Mouse (Mus musculus) heart, adult 2 months (tissue): ENCODE results near the gene Tiprl. TPM values are rescaled to one million over a fixed set of nuclear protein-coding genes. Genes with fewer than 3 reads are reported as not detected.

Experiments used
- DNase-seq, 2 experiments: peaks; one replicate each; pipeline ENCODE4 v3.0.0; 2021
- H3K27ac ChIP-seq: fragments of 200-600 bp; 2 replicates; pipeline ENCODE4 v1.8.1; 2022
- H3K27me3 ChIP-seq: fragments of 200-500 bp; 2 replicates; pipeline ENCODE4 v1.6.1; 2012; ENCODE audit warnings: mild to moderate bottlenecking, low read length, inconsistent platforms, mixed read lengths; ENCODE audit not compliant: control insufficient read depth, insufficient read depth
- H3K36me3 ChIP-seq: fragments of 200-500 bp; 2 replicates; pipeline ENCODE4 v1.6.1; 2012; ENCODE audit warnings: low read length, inconsistent platforms; ENCODE audit not compliant: control insufficient read depth, insufficient read depth
- H3K4me1 ChIP-seq: fragments of 200-500 bp; 2 replicates; pipeline ENCODE4 v1.6.1; 2011; ENCODE audit warnings: low read length; ENCODE audit not compliant: control insufficient read depth, insufficient read depth
- H3K4me3 ChIP-seq: fragments of 200-600 bp; 2 replicates; pipeline ENCODE4 v1.8.1; 2022
- H3K79me2 ChIP-seq: fragments of 200-500 bp; replicated peaks from 2 replicates; pipeline ENCODE4 v1.6.1; 2012; ENCODE audit warnings: mild to moderate bottlenecking, inconsistent platforms, low read length, moderate library complexity, mixed read lengths; ENCODE audit not compliant: control insufficient read depth, insufficient read depth
- H3K9ac ChIP-seq: fragments of 200-500 bp; 2 replicates; pipeline ENCODE4 v1.6.1; 2012; ENCODE audit warnings: low read depth, mild to moderate bottlenecking, control low read depth, inconsistent platforms, low read length, mixed read lengths
- CTCF ChIP-seq: fragments of 200-600 bp; IDR thresholded peaks from 2 replicates; pipeline ENCODE4 v1.8.1; 2022; ENCODE audit warnings: antibody characterized with exemption, mild to moderate bottlenecking, moderate library complexity
- EP300 ChIP-seq: fragments of 200-500 bp; IDR thresholded peaks from 2 replicates; pipeline ENCODE4 v1.6.1; 2011; ENCODE audit warnings: low read depth, low read length, control low read depth; ENCODE audit not compliant: insufficient read depth
- POLR2A ChIP-seq: fragments of 200-500 bp; IDR thresholded peaks from 2 replicates; pipeline ENCODE4 v1.6.1; 2011; ENCODE audit warnings: mild to moderate bottlenecking, low read depth, low read length, control low read depth; ENCODE audit not compliant: insufficient read depth
- WGBS: fragments of 180-500 bp; shearing (Covaris S2); methylation state at CpG from one replicate; pipeline ENCODE4 v1.1.7; 2018; 5-methylcytosine and 5-hydroxymethylcytosine counted together
- intact Hi-C: fragments of 180-260 bp; cut with DNase I; formaldehyde crosslinking; loops from one replicate; pipeline ENCODE4 v1.15.1; 2025
- polyA plus RNA-seq: library from polyadenylated mRNA; depleted of rRNA; stranded (reverse); fragments of >200 nt; gene quantifications from 2 replicates; pipeline ENCODE4 v1.2.3, GENCODE M21; 2012
- total RNA-seq, 2 experiments: library from RNA; stranded (reverse); gene quantifications; 2 replicates each; pipeline ENCODE4 v1.2.3; 2021

Tiprl gene
- total and polyA plus RNA-seq, 3 experiments, result 17.6 to 37.2 (median 36.1) TPM

DNA sequence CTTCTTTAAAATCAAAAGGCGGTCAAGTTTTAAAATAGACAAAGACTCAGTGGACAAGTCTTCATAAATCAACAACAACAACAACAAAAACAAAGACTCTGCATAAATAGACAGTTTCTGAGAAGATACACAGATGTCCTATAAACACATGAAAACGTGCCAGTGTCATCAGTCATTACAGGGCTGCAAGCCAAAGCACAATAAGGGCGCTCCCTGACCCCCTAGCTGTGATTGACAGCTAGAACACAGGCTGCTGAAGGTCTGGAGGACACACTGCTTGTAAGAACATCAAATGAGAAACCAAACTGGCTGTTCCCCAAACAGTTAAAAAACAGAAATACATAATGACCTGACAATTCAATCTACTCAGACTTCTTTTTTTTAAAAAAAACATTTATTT is 37.2 kb downstream of the Tiprl start:
- Histone ChIP-seq H3K27ac (no peak overlapping the region), H3K27me3 (no peaks in the 10 kb centered on the region), H3K9ac (no peak overlapping the region), H3K4me1 (no peaks in the 10 kb centered on the region; the same call in 1 of the 2 replicates), H3K4me3 (no peak overlapping the region), H3K79me2 (no peaks in the 10 kb centered on the region), H3K36me3 (no peaks in the 10 kb centered on the region)
- WGBS, result 80% methylated on average over 3 of the region's 3 CpGs
- DNase-seq, result no peak
- intact Hi-C loops, result no loop called here
- TF ChIP-seq EP300 (no peak), POLR2A (no peak), CTCF (no peak)

DNA sequence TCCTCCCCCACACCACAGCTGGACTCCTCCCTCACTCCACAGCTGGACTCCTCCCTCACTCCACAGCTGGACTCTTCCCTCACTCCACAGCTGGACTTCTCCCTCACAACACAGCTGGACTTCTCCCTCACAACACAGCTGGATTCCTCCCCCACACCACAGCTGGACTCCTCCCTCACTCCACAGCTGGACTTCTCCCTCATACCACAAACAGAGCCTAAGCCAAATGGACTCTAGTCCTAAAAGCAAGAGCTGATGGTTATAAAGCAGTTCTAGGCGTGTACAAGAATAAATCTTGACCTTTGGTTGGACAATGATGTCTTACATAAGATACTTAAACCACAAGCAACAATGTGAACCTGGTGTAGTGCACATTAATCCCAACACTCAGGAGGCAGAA is 37.8 kb downstream of the Tiprl start:
- Histone ChIP-seq H3K4me3 (no peak overlapping the region), H3K27ac (no peak overlapping the region), H3K79me2 (no peaks in the 10 kb centered on the region), H3K9ac (no peak overlapping the region), H3K36me3 (no peaks in the 10 kb centered on the region), H3K27me3 (no peaks in the 10 kb centered on the region), H3K4me1 (no peaks in the 10 kb centered on the region; the same call in 1 of the 2 replicates)
- intact Hi-C loops, result no loop called here
- no peak for DNase-seq
- 62% methylated on average over 1 of the region's 1 CpGs for WGBS
- TF ChIP-seq POLR2A, result no peak
- no peak for TF ChIP-seq CTCF
- no peak for TF ChIP-seq EP300

DNA sequence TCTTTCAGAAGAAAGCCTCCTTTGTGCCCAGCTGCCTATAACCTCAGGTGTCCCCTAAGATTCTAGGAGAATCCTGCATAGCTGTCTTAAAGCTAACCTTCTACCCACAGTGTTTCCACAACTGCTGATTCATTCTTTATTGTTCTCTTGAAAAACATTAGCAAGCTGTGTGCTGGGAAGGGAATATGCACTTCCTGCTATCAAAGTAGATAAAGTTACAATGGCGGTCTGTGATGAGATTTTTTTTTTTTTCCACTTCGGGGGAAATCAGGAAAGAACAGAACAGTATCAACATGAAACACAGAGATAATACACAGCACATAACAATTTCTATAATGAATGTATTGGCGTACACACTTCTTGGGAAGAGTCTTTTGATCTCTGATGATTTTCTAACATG is 38.9 kb downstream of the Tiprl start:
- no peak for DNase-seq
- Histone ChIP-seq H3K9ac (no peak overlapping the region), H3K4me1 (no peaks in the 10 kb centered on the region; the same call in 1 of the 2 replicates), H3K79me2 (no peaks in the 10 kb centered on the region), H3K27me3 (no peaks in the 10 kb centered on the region), H3K36me3 (0 out of 2 replicates have a peak, but pooled peaks cover 2% of the 10 kb centered on the region), H3K27ac (no peak overlapping the region), H3K4me3 (no peak overlapping the region)
- TF ChIP-seq POLR2A, result no peak
- intact Hi-C loops, result no loop called here
- WGBS, result 31% methylated on average over 3 of the region's 3 CpGs

DNA sequence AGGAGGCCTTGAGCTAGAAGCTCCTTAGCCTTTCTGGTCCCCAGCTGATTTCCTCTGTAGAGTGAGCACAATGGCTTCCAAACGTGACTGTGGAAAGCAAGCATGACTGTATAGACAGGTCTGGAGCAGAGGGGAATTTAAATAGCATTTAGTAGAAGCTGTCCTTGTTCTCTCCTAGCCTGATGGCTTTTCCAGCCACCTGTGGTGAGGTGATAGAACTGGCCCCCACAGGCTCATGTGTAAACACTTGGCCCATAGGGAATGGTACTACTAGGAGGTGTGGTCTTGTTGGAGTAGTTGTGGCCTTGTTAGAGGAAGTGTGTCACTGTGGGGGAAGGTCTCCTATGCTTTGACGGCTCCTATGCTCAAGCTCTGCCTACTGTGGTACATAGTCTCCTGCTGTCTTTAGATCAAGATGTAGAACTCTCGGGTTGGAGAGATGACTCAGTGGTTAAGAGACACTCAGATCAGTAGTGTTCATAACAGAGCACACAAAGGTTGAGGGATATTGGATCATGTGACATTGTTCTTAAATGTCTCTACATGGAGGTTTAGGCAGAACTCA is 41.3 kb downstream of the Tiprl start:
- Histone ChIP-seq H3K36me3 (peaks cover 3% of the 10 kb centered on the region; the same call in 1 of the 2 replicates), H3K27ac (no peak overlapping the region), H3K4me3 (no peak overlapping the region), H3K4me1 (peaks cover 5% of the 10 kb centered on the region), H3K79me2 (peaks cover 2% of the 10 kb centered on the region; the same call in 1 of the 2 replicates), H3K27me3 (no peaks in the 10 kb centered on the region), H3K9ac (no peak overlapping the region)
- DNase-seq, result no peak
- intact Hi-C loops, result loop anchor here (2.0 kb wide), 1 partner anchor 41 kb away; the partner anchor contains the start of gene Tiprl
- 72% methylated on average over 3 of the region's 3 CpGs for WGBS
- TF ChIP-seq EP300 (no peak), CTCF (no peak), POLR2A (no peak)

DNA sequence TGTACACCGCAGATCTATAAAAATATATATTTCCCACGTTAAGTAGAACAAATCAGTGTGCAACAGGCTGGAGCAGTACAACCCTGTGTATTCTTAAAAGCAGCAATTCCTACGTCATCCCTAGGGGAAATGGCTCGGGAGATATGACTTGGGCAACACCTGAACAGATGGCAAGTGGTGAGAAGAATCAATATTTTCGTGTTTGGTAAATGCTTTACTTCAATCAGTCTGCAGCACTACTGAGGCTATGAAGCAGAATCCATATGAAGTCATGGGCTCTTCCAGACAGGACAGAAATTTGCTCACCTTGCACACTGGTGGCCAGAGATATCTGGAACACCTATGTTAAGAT is 42.2 kb downstream of the Tiprl start:
- no peak for DNase-seq
- H3K27me3 ChIP-seq, result no peaks in the 10 kb centered on the region
- H3K79me2 ChIP-seq, result peaks cover 2% of the 10 kb centered on the region; the same call in 1 of the 2 replicates
- H3K9ac ChIP-seq, result peak overlapping the region; percentile 87
- peaks cover 3% of the 10 kb centered on the region; the same call in 1 of the 2 replicates for H3K36me3 ChIP-seq
- 12% methylated on average over 5 of the region's 5 CpGs for WGBS
- H3K4me1 ChIP-seq, result peaks cover 5% of the 10 kb centered on the region
- intact Hi-C loops, result loop anchor here (2.0 kb wide), 1 partner anchor 42 kb away; the partner anchor contains the start of gene Tiprl
- peak overlapping the region; percentile 75 for H3K27ac ChIP-seq
- TF ChIP-seq EP300 (no peak), POLR2A (no peak), CTCF (no peak)
- peak overlapping the region; percentile 91 for H3K4me3 ChIP-seq

DNA sequence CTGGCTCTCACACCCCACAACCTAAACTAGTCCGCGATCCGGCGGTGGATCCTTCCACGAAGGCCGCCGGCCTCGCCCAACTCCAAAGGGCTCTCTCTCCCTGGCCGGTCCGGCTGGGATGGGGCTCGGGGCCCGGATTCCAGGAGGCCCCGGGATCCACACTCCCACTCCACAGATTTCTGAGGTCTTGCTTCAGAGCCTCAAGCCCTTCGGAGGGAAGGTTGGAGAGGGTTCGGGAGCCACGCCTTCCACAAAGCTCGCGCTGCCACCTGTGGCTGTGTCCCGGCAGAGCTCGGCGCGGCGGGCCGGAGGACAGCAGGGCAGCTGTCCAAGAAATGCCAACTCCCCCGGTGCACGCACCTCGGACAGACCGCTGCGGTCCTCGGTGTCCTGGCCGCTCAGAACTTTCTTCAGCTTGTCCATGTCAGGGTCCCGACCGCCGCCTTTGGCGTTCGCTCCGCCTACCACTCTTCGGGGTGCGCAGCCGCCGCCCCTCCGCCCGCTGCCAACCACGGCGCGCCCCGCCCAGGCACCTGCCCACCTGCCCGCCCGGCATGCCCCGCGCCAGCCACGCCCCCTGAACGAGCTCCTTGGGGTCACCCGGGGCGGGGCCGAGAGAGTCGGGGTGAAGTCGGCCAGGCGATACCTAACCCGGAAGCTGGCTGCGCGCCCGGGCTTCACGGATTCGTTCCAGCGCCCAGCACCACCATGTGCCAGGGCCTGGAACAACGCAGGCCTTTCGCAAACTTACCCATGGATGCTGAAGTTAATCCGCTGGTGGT is 42.7 kb downstream of the Tiprl start, which contains the start of gene Sft2d2:
Sft2d2 (minus strand) TSS at position 559 of the 782 bp plus-strand sequence.
- Histone ChIP-seq H3K79me2 (peaks cover 2% of the 10 kb centered on the region; the same call in 1 of the 2 replicates), H3K27ac (peak within 1 kb of the TSS; percentile 75), H3K27me3 (no peaks in the 10 kb centered on the region), H3K36me3 (peaks cover 3% of the 10 kb centered on the region; the same call in 1 of the 2 replicates), H3K9ac (peak within 1 kb of the TSS; percentile 87), H3K4me3 (peak within 1 kb of the TSS; percentile 91), H3K4me1 (peaks cover 7% of the 10 kb centered on the region)
- TF ChIP-seq EP300 (0 out of 2 replicates have a peak, but pooled peaks have one; percentile 29), POLR2A (0 out of 2 replicates have a peak, but pooled peaks have one; percentile 43), CTCF (peak; percentile 47)
- peak; percentile 90 to 94 for DNase-seq
- intact Hi-C loops, result loop anchor here (2.0 kb wide), 1 partner anchor 43 kb away; the partner anchor contains the start of gene Tiprl
- WGBS, result under 1% methylated on average over 69 of the region's 69 CpGs
